Mouse (Mus musculus) olfactory bulb, adult 2 months (tissue): ENCODE data around the gene Ppp1ca. TPM values are rescaled to one million over a fixed set of nuclear protein-coding genes. Genes with fewer than 3 reads are reported as not detected.

Experiments used
- H3K27ac ChIP-seq: fragments of 200-500 bp; 2 replicates; pipeline ENCODE4 v1.5.1; 2012; ENCODE audit warnings: low read depth, low read length; ENCODE audit not compliant: insufficient read depth
- H3K4me1 ChIP-seq: fragments of 200-500 bp; 2 replicates; pipeline ENCODE4 v1.6.1; 2012; ENCODE audit warnings: low read length; ENCODE audit not compliant: control insufficient read depth, insufficient read depth
- H3K4me3 ChIP-seq: fragments of 200-500 bp; 2 replicates; pipeline ENCODE4 v1.5.1; 2012; ENCODE audit warnings: mild to moderate bottlenecking, low read depth, low read length, moderate library complexity; ENCODE audit not compliant: insufficient read depth
- CTCF ChIP-seq: fragments of 200-500 bp; IDR thresholded peaks from 2 replicates; pipeline ENCODE4 v1.5.1; 2012; ENCODE audit warnings: low read depth, mild to moderate bottlenecking, low read length, moderate library complexity; ENCODE audit not compliant: insufficient read depth
- POLR2A ChIP-seq: fragments of 200-500 bp; IDR thresholded peaks from 2 replicates; pipeline ENCODE4 v1.6.1; 2012; ENCODE audit warnings: mild to moderate bottlenecking, low read depth, low read length, moderate library complexity; ENCODE audit not compliant: insufficient read depth
- WGBS: fragments of 180-500 bp; shearing (Covaris S2); methylation state at CpG from one replicate; pipeline ENCODE4 v1.1.7; 2018; 5-methylcytosine and 5-hydroxymethylcytosine counted together
- polyA plus RNA-seq: library from polyadenylated mRNA; stranded (reverse); fragments of >200 nt; gene quantifications from 2 replicates; pipeline ENCODE4 v1.2.4, GENCODE M21; 2012; ENCODE audit warnings: low replicate concordance; ENCODE audit not compliant: missing spikeins, insufficient read depth, insufficient read length

Ppp1ca gene
- polyA plus RNA-seq, 1 experiment: 405 TPM

GRCm38 (mm10) chr19:4214071-4214770, 22.4 kb downstream of the Ppp1ca start, which contains the start of the genes Clcf1 and AC109138.7:
Clcf1 (plus strand) TSS chr19:4214238.
AC109138.7 (plus strand) TSS chr19:4214357.
- under 1% methylated on average over 49 of the region's 49 CpGs for WGBS
- Histone ChIP-seq H3K4me3 (peak within 1 kb of the TSS; percentile 49), H3K27ac (no peak within 1 kb of the TSS), H3K4me1 (peaks cover 28% of the 10 kb centered on the region)
- TF ChIP-seq POLR2A: no peak
- no peak for TF ChIP-seq CTCF

DNA sequence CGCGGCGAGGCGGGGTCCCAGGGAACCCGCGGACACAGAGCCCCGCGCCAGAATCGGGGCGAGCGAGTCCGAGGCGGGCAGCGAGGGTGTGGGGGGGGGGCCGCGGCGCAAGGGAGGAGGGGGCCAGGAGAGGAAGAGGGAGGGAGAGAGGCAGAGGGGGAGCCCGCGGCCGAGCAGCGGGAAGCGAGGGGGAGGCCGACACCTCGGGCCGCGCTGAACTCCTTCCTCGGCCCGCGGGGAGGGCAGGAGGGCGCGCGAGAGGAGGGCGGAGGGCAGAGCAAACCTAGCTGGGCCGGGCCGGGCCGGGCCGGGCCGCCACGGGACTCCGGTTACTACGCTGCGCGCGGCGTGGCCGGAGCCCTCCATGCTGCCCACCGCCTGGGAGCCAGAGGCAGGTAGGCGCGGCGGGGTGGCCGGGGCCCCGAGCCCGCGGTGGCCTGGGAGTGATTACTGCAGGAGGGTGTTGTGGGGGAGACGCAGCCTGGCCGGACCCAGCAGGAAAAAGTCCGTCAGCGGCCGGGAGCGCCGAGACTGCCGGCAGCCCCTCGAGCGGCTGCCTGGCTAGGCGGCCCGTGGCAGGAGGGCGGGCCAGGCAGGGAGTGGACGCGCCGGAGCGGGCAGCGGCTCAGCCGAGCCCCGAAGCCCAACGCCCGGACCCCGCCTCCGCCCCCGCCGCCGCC, 23.0 kb downstream of the Ppp1ca start:
- under 1% methylated on average over 64 of the region's 81 CpGs for WGBS
- Histone ChIP-seq H3K4me3 (peak overlapping the region; percentile 49), H3K4me1 (peaks cover 28% of the 10 kb centered on the region), H3K27ac (no peak overlapping the region)
- TF ChIP-seq CTCF (no peak), POLR2A (no peak)

DNA sequence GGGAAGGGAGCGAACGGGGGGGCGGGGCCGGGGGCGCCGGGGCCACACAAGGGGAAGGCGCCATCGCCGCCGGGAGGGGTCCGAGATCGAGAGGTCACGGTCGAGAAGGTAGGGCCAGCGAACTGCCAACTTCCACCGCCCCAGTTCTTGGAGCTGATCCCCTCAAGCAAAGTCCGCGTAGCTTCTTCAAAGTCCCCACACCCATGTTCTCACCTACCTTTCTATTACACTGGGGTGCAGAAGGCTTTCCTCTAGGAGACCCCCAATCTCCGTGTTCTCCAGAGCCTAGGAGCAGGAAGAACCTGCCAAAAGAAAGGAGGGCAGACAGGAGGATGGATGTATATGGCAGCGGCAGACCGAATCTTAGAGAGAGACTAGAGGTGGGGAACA, 23.6 kb downstream of the Ppp1ca start:
- TF ChIP-seq CTCF: no peak
- no peak for TF ChIP-seq POLR2A
- no peak overlapping the region for H3K27ac ChIP-seq
- H3K4me1 ChIP-seq: peaks cover 28% of the 10 kb centered on the region
- WGBS: 6% methylated on average over 21 of the region's 21 CpGs
- 0 out of 2 replicates have a peak overlapping the region, but pooled peaks have one; percentile 49 for H3K4me3 ChIP-seq

DNA sequence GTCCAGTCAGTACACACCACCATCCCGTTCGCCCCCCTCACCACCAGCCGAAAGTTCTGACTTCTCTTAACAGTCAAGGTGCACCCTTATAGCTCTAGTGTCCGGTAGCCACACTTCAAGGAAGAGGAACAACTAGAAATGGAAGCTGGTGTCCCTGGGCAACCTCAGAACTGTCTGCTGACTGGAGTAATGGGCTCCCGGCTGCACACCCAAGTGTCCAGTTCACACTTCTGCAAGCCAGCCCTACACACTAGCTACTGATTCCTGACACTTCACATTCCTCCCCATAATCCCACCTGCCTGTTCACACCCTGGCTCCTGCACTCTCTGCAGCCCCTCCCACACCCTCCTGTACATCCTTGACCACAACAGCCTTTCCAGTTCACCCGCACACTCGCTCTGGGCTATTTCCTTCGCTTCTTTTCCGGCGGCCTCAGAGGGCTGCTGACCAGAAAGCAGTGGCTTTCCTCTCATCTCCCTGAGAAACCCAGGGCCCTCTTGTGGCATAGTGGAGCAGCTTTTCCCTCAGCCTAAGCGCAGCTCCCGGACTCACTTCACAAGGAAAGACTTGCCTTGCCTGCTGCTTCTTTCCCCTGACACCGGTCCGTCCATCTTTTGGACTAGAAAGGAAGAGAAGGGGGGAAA, 24.3 kb downstream of the Ppp1ca start:
- no peak overlapping the region for H3K27ac ChIP-seq
- TF ChIP-seq POLR2A: no peak
- no peak for TF ChIP-seq CTCF
- WGBS: 33% methylated on average over 14 of the region's 14 CpGs
- H3K4me1 ChIP-seq: peaks cover 33% of the 10 kb centered on the region
- no peak overlapping the region for H3K4me3 ChIP-seq

- TF ChIP-seq CTCF: no peak
- Histone ChIP-seq H3K4me3 (no peak overlapping the region), H3K4me1 (peaks cover 33% of the 10 kb centered on the region), H3K27ac (no peak overlapping the region)
- 40% methylated on average over 5 of the region's 5 CpGs for WGBS
Measured at GRCm38 (mm10) chr19:4217140-4217539, 25.3 kb downstream of the Ppp1ca start.

- WGBS: 69% methylated on average over 3 of the region's 3 CpGs
- Histone ChIP-seq H3K4me1 (peaks cover 33% of the 10 kb centered on the region), H3K4me3 (no peak overlapping the region), H3K27ac (no peak overlapping the region)
- TF ChIP-seq CTCF (no peak), POLR2A (no peak)
Measured at GRCm38 (mm10) chr19:4217855-4218254, 26.0 kb downstream of the Ppp1ca start.

GRCm38 (mm10) chr19:4218293-4218692, 26.4 kb downstream of the Ppp1ca start:
- WGBS: 90% methylated on average over 11 of the region's 11 CpGs
- TF ChIP-seq CTCF (no peak), POLR2A (no peak)
- H3K27ac ChIP-seq: no peak overlapping the region
- H3K4me3 ChIP-seq: no peak overlapping the region
- H3K4me1 ChIP-seq: peaks cover 30% of the 10 kb centered on the region

DNA sequence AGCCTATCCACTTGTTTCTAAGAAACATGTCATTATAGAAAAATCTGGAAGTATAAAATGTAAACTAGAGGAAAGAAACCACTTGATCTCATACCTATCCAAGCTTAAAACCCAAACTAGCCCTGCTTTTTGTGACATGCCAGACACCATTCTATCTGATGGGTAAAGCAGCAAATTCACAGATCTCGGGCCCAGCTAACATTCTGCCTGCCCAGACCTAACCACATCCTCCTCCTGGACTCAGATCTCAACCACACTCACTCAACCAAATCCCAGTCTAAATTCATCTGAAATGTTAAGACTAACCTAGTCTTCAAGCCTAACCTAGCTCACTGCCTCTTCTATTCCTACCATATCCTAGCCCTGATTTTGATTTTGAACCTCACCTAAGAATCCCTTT, 26.9 kb downstream of the Ppp1ca start:
- TF ChIP-seq POLR2A (no peak), CTCF (no peak)
- Histone ChIP-seq H3K27ac (no peak overlapping the region), H3K4me3 (no peak overlapping the region), H3K4me1 (peaks cover 25% of the 10 kb centered on the region)
- WGBS: 93% methylated on average over 1 of the region's 1 CpGs

GRCm38 (mm10) chr19:4219943-4220342, 28.1 kb downstream of the Ppp1ca start:
- no peak for TF ChIP-seq CTCF
- no peak for TF ChIP-seq POLR2A
- Histone ChIP-seq H3K4me3 (no peak overlapping the region), H3K27ac (no peak overlapping the region), H3K4me1 (peaks cover 13% of the 10 kb centered on the region)
- WGBS: 90% methylated on average over 6 of the region's 6 CpGs
